23 mouse cellular contexts compared by ENCODE assay signal in the genomic region with DNA sequence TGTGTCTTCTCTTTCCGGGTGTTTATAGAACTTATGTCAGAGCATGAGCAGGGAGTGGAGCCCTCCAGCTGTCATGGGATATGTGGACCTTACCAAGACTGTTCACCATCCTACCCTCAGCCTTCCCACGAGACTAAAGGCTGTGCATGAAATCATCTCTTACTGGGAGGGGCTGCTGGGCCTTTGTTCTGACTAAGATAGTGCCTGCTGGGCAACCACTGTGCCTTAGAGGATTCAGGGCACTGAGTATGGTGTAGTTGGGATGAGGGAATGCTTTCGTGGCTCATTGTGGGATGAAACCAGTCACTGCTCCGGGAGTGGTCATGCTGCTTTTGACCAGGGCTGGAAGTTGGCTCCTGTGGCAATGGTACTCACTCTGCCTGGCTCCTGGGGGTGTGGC. TPM values are rescaled to one million over a fixed set of nuclear protein-coding genes. Genes with fewer than 3 reads are reported as not detected.
DNase-seq lines count a peak whose midpoint lies in the region; ATAC-seq and TF ChIP-seq lines count a peak whose summit lies in the region.
"Had no signal": no experiment of that assay in that cellular context is flagged by ENCODE, and none has a peak within 500 bp of the region (broad histone marks: within the 10 kb centered on the region; RNA-seq: fewer than 3 reads in every experiment).

No protein-coding gene starts in this region.

- H3K9ac ChIP-seq in hindbrain, postnatal 0 days (replicated peaks; ENCODE audit: low read length), result no peak overlapping the region
- H3K9ac ChIP-seq in hindbrain, embryonic 14.5 days, result no peak overlapping the region
- no peak overlapping the region for H3K9ac ChIP-seq in neural tube, embryonic 13.5 days
- H3K9ac ChIP-seq in intestine, embryonic 14.5 days (ENCODE audit: low read length), result no peak overlapping the region
- H3K9ac ChIP-seq: heart, embryonic 13.5 days; liver, embryonic 15.5 days; lung, embryonic 15.5 days had no signal

- no peak overlapping the region for H3K4me2 ChIP-seq in hindbrain, postnatal 0 days (ENCODE audit: low read depth, low read length)
- no peak overlapping the region for H3K4me2 ChIP-seq in hindbrain, embryonic 14.5 days (replicated peaks)
- no peak overlapping the region for H3K4me2 ChIP-seq in neural tube, embryonic 13.5 days
- no peak overlapping the region for H3K4me2 ChIP-seq in intestine, embryonic 14.5 days (ENCODE audit: low read length)
- H3K4me2 ChIP-seq: heart, embryonic 13.5 days; liver, embryonic 15.5 days; lung, embryonic 15.5 days had no signal

- H3K9me3 ChIP-seq in hindbrain, postnatal 0 days (ENCODE audit: low read length), result no peaks in the 10 kb centered on the region
- H3K9me3 ChIP-seq in hindbrain, embryonic 14.5 days (ENCODE audit: control insufficient read depth, low read length), result no peaks in the 10 kb centered on the region
- H3K9me3 ChIP-seq in neural tube, embryonic 13.5 days, result no peaks in the 10 kb centered on the region
- H3K9me3 ChIP-seq in intestine, embryonic 14.5 days (ENCODE audit: control insufficient read depth, low read length), result no peaks in the 10 kb centered on the region
- H3K9me3 ChIP-seq: embryonic facial prominence, embryonic 10.5 days; heart, embryonic 13.5 days; liver, embryonic 15.5 days; lung, embryonic 15.5 days; megakaryocyte, embryonic 14.5 days had no signal

- 0 out of 2 replicates have a peak, but pooled peaks have one; percentile 11 for ATAC-seq in hindbrain, postnatal 0 days
- no peak for ATAC-seq in hindbrain, embryonic 14.5 days (ENCODE audit: low FRiP score)
- ATAC-seq in neural tube, embryonic 13.5 days (ENCODE audit: low read depth), result no peak
- ATAC-seq in intestine, embryonic 14.5 days (replicated peaks; ENCODE audit: low FRiP score, low TSS enrichment, low read depth), result no peak
- ATAC-seq: forebrain, embryonic 16.5 days had no signal

- TF ChIP-seq CTCF in hindbrain, postnatal 0 days (IDR thresholded peaks at IDR 0.05; ENCODE audit: low read depth), result no peak

- intact Hi-C loops in left cerebral cortex, postnatal 25 days (cut with DNase I), result no loop called here

- peaks cover 9% of the 10 kb centered on the region; the same call in 1 of the 2 replicates for H3K4me1 ChIP-seq in hindbrain, postnatal 0 days (ENCODE audit: insufficient read depth, low read length)
- no peaks in the 10 kb centered on the region; the same call in 1 of the 2 replicates for H3K4me1 ChIP-seq in hindbrain, embryonic 14.5 days (replicated peaks; ENCODE audit: control insufficient read depth, insufficient read depth, low read length)
- peaks cover 49% of the 10 kb centered on the region for H3K4me1 ChIP-seq in neural tube, embryonic 13.5 days (replicated peaks)
- H3K4me1 ChIP-seq in intestine, embryonic 14.5 days (replicated peaks; ENCODE audit: control insufficient read depth, insufficient read depth, low read length), result peaks cover 25% of the 10 kb centered on the region
- H3K4me1 ChIP-seq: liver, embryonic 15.5 days had no signal

- H3K27ac ChIP-seq in hindbrain, postnatal 0 days, result no peak overlapping the region
- no peak overlapping the region for H3K27ac ChIP-seq in hindbrain, embryonic 14.5 days
- H3K27ac ChIP-seq in neural tube, embryonic 13.5 days (replicated peaks), result 0 out of 2 replicates have a peak overlapping the region, but pooled peaks have one; percentile 18
- peak overlapping the region; percentile 24 for H3K27ac ChIP-seq in intestine, embryonic 14.5 days (ENCODE audit: low read depth)
- H3K27ac ChIP-seq: embryonic facial prominence, embryonic 10.5 days; heart, embryonic 13.5 days; left cerebral cortex, adult 2 months; liver, embryonic 15.5 days; lung, embryonic 15.5 days had no signal

- H3K36me3 ChIP-seq in hindbrain, postnatal 0 days (ENCODE audit: insufficient read depth, low read length), result 0 out of 2 replicates have a peak, but pooled peaks cover 6% of the 10 kb centered on the region
- H3K36me3 ChIP-seq in hindbrain, embryonic 14.5 days (replicated peaks; ENCODE audit: control insufficient read depth, insufficient read depth), result peaks cover 6% of the 10 kb centered on the region
- peaks cover 4% of the 10 kb centered on the region; the same call in 1 of the 2 replicates for H3K36me3 ChIP-seq in neural tube, embryonic 13.5 days
- H3K36me3 ChIP-seq in intestine, embryonic 14.5 days (ENCODE audit: control insufficient read depth, insufficient read depth, low read length), result peaks cover 24% of the 10 kb centered on the region
- H3K36me3 ChIP-seq: liver, embryonic 15.5 days; lung, embryonic 15.5 days had no signal

- no peak for DNase-seq in hindbrain, postnatal 0 days (ENCODE audit: low spot score)
- DNase-seq in hindbrain, embryonic 14.5 days (ENCODE audit: low spot score), result no peak
- no peak for DNase-seq in neural tube, embryonic 10.5 days (ENCODE audit: extremely low spot score, low spot score)
- DNase-seq in intestine, embryonic 14.5 days (ENCODE audit: low spot score), result no peak
- no peak for DNase-seq in left cerebral cortex, postnatal 25 days (ENCODE audit: low spot score in 2 of 2)
- DNase-seq in cerebellum, adult 18-20 months, result no peak
- DNase-seq: B cell, adult 2 months; gastrocnemius, postnatal 25 days; heart, adult 18-20 months; heart, postnatal 14 days; left cerebral cortex, postnatal 4 days; liver; lung, postnatal 36 days; right cerebral cortex, postnatal 14 days; thymus, postnatal 14 days had no signal

- H3K27me3 ChIP-seq in hindbrain, postnatal 0 days (ENCODE audit: insufficient read depth, low read length), result no peaks in the 10 kb centered on the region
- H3K27me3 ChIP-seq in hindbrain, embryonic 14.5 days (ENCODE audit: control insufficient read depth, insufficient read depth, low read length), result no peaks in the 10 kb centered on the region
- no peaks in the 10 kb centered on the region for H3K27me3 ChIP-seq in neural tube, embryonic 13.5 days
- H3K27me3 ChIP-seq in intestine, embryonic 14.5 days (replicated peaks; ENCODE audit: control insufficient read depth, insufficient read depth, low read length), result no peaks in the 10 kb centered on the region
- H3K27me3 ChIP-seq: heart, embryonic 13.5 days; lung, embryonic 15.5 days had no signal

- 45% methylated on average over 4 of the region's 4 CpGs for WGBS in hindbrain, postnatal 0 days
- 46% methylated on average over 4 of the region's 4 CpGs for WGBS in hindbrain, embryonic 14.5 days
- 57% methylated on average over 4 of the region's 4 CpGs for WGBS in neural tube, embryonic 13.5 days
- WGBS in intestine, embryonic 14.5 days, result 56% methylated on average over 4 of the region's 4 CpGs

- H3K4me3 ChIP-seq in hindbrain, postnatal 0 days (ENCODE audit: low read length), result no peak overlapping the region
- H3K4me3 ChIP-seq in hindbrain, embryonic 14.5 days (replicated peaks; ENCODE audit: low read length), result no peak overlapping the region
- H3K4me3 ChIP-seq in neural tube, embryonic 13.5 days, result no peak overlapping the region
- H3K4me3 ChIP-seq in intestine, embryonic 14.5 days (ENCODE audit: low read depth, low read length), result no peak overlapping the region
- H3K4me3 ChIP-seq: embryonic facial prominence, embryonic 10.5 days; heart, embryonic 13.5 days; left cerebral cortex, adult 2 months; liver, embryonic 15.5 days; lung, embryonic 15.5 days; megakaryocyte, embryonic 14.5 days had no signal

RNA-seq across cellular contexts. Expression of a gene that starts 48.8 kb away (rescaled TPM):
- 35.2 and 48.8 TPM in 2 replicates for total RNA-seq in hindbrain, postnatal 0 days (2014; rRNA removed)
- polyA plus RNA-seq in hindbrain, postnatal 0 days (2015; fragmentation: Nextera tagmentation; extraction: Ambion mirVana), result 12.5 and 12.9 TPM in 2 replicates
- polyA plus RNA-seq in hindbrain, embryonic 14.5 days (2014; fragmentation: Nextera tagmentation; extraction: Ambion mirVana), result 14.8 and 15.4 TPM in 2 replicates
- 12.3 TPM in 2 replicates for polyA plus RNA-seq in neural tube, embryonic 13.5 days (2015; fragmentation: Nextera tagmentation; extraction: Ambion mirVana)
- polyA plus RNA-seq in intestine, embryonic 14.5 days (2014; fragmentation: Nextera tagmentation; extraction: Ambion mirVana), result 23.2 and 26.4 TPM in 2 replicates
- 10 to 100 TPM; 46.3 to 55.0 TPM for total RNA-seq in left cerebral cortex, postnatal 25 days (2021)

Comparison
In these comparisons a context has a peak if more than half of its experiments do, and no peak if none do; other contexts are left out.
1. H3K27ac ChIP-seq: peak in neural tube, embryonic 13.5 days (single experiment) and intestine, embryonic 14.5 days (single experiment); none in hindbrain, postnatal 0 days (single experiment) and hindbrain, embryonic 14.5 days (single experiment).